Mouse (Mus musculus) hindbrain, postnatal 0 days (tissue): ENCODE results near the gene Rgs17. TPM values are rescaled to one million over a fixed set of nuclear protein-coding genes. Genes with fewer than 3 reads are reported as not detected.

Experiments
- ATAC-seq: fragments of 200-750 bp; cut with Nextera tagmentation; 2 replicates; pipeline ENCODE4 v1.8.0; 2017; ENCODE audit warnings: mild to moderate bottlenecking, moderate TSS enrichment, moderate library complexity
- DNase-seq: peaks from one replicate; pipeline ENCODE4 v3.0.0-alpha.2; 2015; ENCODE audit warnings: low spot score
- H3K27ac ChIP-seq: fragments of 300-500 bp; sonication (generic); 2 replicates; pipeline ENCODE4 v1.5.1; 2014; ENCODE audit warnings: mild to moderate bottlenecking
- H3K27me3 ChIP-seq: fragments of 300-500 bp; sonication (generic); 2 replicates; pipeline ENCODE4 v1.6.1; 2014; ENCODE audit warnings: low read length, mixed read lengths; ENCODE audit not compliant: insufficient read depth
- H3K36me3 ChIP-seq: fragments of 300-500 bp; sonication (generic); 2 replicates; pipeline ENCODE4 v1.6.1; 2014; ENCODE audit warnings: low read length, mixed read lengths; ENCODE audit not compliant: insufficient read depth
- H3K4me1 ChIP-seq: fragments of 300-500 bp; sonication (generic); 2 replicates; pipeline ENCODE4 v1.6.1; 2014; ENCODE audit warnings: antibody characterized with exemption, low read length, mixed read lengths; ENCODE audit not compliant: insufficient read depth
- H3K4me2 ChIP-seq: fragments of 300-500 bp; sonication (generic); 2 replicates; pipeline ENCODE4 v1.6.1; 2014; ENCODE audit warnings: low read depth, mild to moderate bottlenecking, low read length, moderate library complexity, mixed read lengths
- H3K4me3 ChIP-seq: fragments of 300-500 bp; sonication (generic); 2 replicates; pipeline ENCODE4 v1.5.1; 2014; ENCODE audit warnings: low read length
- H3K9ac ChIP-seq: fragments of 300-500 bp; sonication (generic); replicated peaks from 2 replicates; pipeline ENCODE4 v1.6.1; 2014; ENCODE audit warnings: mild to moderate bottlenecking, low read length, moderate library complexity, mixed read lengths
- H3K9me3 ChIP-seq: fragments of 300-500 bp; sonication (generic); 2 replicates; pipeline ENCODE4 v1.6.1; 2016; ENCODE audit warnings: low read length, mixed read lengths
- CTCF ChIP-seq: IDR thresholded peaks from 2 replicates; pipeline ENCODE4 v1.5.1; 2016; ENCODE audit warnings: antibody characterized with exemption, control low read depth, low read depth
- WGBS: fragments of 180-500 bp; shearing (Covaris S2); extraction: QIAGEN DNeasy Blood & Tissue Kit; methylation state at CpG from one replicate; pipeline ENCODE4 v1.1.7; 2014; 5-methylcytosine and 5-hydroxymethylcytosine counted together
- polyA plus RNA-seq: library from polyadenylated mRNA; unstranded; fragments of >200 nt; fragmentation: Nextera tagmentation; extraction: Ambion mirVana; gene quantifications from 2 replicates; pipeline ENCODE4 v1.2.1, GENCODE M21; 2015
- total RNA-seq: library from RNA; depleted of rRNA; stranded (reverse); fragments of >200 nt; gene quantifications from 2 replicates; pipeline ENCODE4 v1.2.3, GENCODE M21; 2014

The Rgs17 gene
- total and polyA plus RNA-seq, 2 experiments from 2014 or later: 34.4 to 53.0 TPM

- no peaks in the 10 kb centered on the region for H3K9me3 ChIP-seq
- DNase-seq (peak; percentile 64), ATAC-seq (no peak)
- H3K9ac ChIP-seq: no peak overlapping the region
- no peaks in the 10 kb centered on the region for H3K27me3 ChIP-seq
- no peak overlapping the region for H3K27ac ChIP-seq
- no peaks in the 10 kb centered on the region for H3K36me3 ChIP-seq
- H3K4me1 ChIP-seq: no peaks in the 10 kb centered on the region
- H3K4me2 ChIP-seq: no peak overlapping the region
- TF ChIP-seq CTCF: no peak
- WGBS: 81% methylated on average over 2 of the region's 2 CpGs
- no peak overlapping the region for H3K4me3 ChIP-seq
Measured at GRCm38 (mm10) chr10:5904399-5904798, 17.8 kb downstream of the Rgs17 start.

DNA sequence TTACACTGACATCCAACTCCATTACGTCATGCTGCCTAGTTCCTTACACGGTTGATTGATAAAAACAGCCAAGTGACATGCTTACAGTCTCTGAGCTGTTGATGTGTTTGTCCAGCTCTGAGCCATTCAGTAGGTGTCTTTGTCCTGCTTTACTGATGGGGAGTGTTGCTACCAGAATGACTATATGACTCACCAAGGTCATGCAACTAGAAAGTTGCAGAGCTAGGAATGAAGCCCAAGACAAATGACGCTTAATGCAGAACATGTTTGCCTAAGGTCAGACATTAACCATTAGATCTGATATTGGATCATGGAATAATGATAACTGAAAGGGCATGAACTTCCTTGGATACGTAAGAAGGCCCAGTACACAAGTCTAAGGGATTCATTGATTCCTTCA lies 20.4 kb downstream of the Rgs17 start:
- 71% methylated on average over 4 of the region's 4 CpGs for WGBS
- Histone ChIP-seq H3K9ac (no peak overlapping the region), H3K4me2 (no peak overlapping the region), H3K27me3 (no peaks in the 10 kb centered on the region), H3K4me1 (no peaks in the 10 kb centered on the region), H3K36me3 (no peaks in the 10 kb centered on the region), H3K9me3 (no peaks in the 10 kb centered on the region), H3K27ac (no peak overlapping the region), H3K4me3 (no peak overlapping the region)
- no peak for DNase-seq
- TF ChIP-seq CTCF: no peak
- ATAC-seq: no peak

DNA sequence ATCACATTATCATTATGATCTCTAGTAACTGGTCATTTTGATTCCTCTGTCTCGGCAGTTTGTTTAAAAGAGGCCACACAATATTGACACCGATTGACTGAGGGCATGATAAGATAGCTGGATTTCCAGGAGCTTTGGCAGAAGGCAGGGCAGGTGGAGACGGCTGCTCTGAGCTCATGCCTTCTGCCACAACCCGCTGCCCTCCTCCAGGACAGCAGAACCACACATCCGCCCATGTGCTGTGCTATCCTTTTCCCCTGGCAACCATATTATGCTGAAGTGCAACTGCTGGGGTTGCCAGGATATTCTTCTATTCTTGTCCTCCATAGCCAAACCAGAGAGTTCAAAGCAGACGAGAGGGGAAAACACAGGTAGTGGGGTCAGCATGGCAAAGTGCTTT lies 21.5 kb downstream of the Rgs17 start:
- peak; percentile 51; the same call in 1 of the 2 replicates for ATAC-seq
- Histone ChIP-seq H3K27me3 (no peaks in the 10 kb centered on the region), H3K9ac (no peak overlapping the region), H3K9me3 (no peaks in the 10 kb centered on the region), H3K4me3 (no peak overlapping the region), H3K4me1 (no peaks in the 10 kb centered on the region), H3K36me3 (no peaks in the 10 kb centered on the region), H3K27ac (no peak overlapping the region; the same call in 1 of the 2 replicates), H3K4me2 (no peak overlapping the region)
- DNase-seq: no peak
- 62% methylated on average over 6 of the region's 6 CpGs for WGBS
- TF ChIP-seq CTCF: no peak

GRCm38 (mm10) chr10:5877106-5877505 lies 45.1 kb downstream of the Rgs17 start:
- Histone ChIP-seq H3K9me3 (no peaks in the 10 kb centered on the region), H3K36me3 (no peaks in the 10 kb centered on the region), H3K4me3 (no peak overlapping the region), H3K27ac (no peak overlapping the region), H3K4me2 (no peak overlapping the region), H3K9ac (no peak overlapping the region), H3K27me3 (no peaks in the 10 kb centered on the region), H3K4me1 (no peaks in the 10 kb centered on the region)
- 45% methylated on average over 3 of the region's 3 CpGs for WGBS
- TF ChIP-seq CTCF: no peak
- peak; percentile 69 for ATAC-seq
- peak; percentile 32 for DNase-seq

DNA sequence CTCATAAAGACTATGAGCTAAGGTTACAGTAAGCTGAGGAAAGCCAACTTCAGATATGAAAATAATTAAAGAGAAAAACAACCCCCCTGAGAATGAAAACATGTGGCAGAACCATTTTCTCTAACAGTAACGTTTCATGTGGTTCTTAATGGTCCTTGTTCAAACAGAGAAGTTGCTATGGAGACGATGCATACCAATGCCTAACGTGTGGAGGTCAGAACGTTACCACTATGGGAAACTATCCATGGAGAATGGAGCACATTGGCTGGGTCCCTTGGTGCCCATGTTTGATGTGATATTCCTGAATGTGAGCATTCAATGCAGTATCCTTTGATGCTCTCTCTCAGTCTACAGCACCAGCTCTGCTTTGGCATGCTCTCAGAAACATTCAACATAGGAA lies 51.1 kb downstream of the Rgs17 start:
- TF ChIP-seq CTCF: no peak
- H3K36me3 ChIP-seq: no peaks in the 10 kb centered on the region
- no peak overlapping the region for H3K4me3 ChIP-seq
- no peaks in the 10 kb centered on the region for H3K27me3 ChIP-seq
- H3K4me2 ChIP-seq: no peak overlapping the region
- no peak overlapping the region for H3K27ac ChIP-seq
- ATAC-seq: no peak
- no peaks in the 10 kb centered on the region for H3K9me3 ChIP-seq
- 0 out of 2 replicates have a peak, but pooled peaks cover 3% of the 10 kb centered on the region for H3K4me1 ChIP-seq
- no peak overlapping the region for H3K9ac ChIP-seq
- 38% methylated on average over 4 of the region's 4 CpGs for WGBS
- DNase-seq: no peak

DNA sequence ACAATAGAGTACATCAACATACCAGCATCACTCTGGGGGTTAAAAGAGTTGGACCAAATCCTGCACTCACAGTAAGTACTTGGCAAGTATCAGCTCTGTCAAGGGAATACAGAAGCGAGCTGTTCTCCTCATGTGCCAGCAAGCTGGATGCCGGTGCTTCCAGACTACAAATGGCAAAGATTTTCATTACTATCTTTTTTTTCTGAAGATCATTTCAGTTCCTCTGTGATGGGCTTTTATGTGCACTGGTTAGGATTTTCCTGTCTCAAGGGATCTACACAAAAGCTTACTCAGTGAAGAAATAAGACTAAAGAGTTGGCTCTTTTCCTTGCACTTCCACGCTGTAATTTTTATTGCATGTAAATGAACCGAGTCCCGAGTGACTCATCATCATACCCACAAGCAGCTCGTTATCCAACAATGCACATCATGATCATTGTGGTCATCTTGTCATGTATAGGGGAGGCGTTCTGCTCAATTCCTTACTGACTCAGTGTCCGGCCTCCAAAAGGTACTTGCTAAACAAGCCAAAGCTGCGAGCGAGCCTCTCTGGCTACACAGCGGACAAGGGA lies 54.1 kb downstream of the Rgs17 start:
- Histone ChIP-seq H3K4me1 (0 out of 2 replicates have a peak, but pooled peaks cover 3% of the 10 kb centered on the region), H3K9ac (no peak overlapping the region), H3K4me3 (no peak overlapping the region), H3K27me3 (no peaks in the 10 kb centered on the region), H3K27ac (peak overlapping the region; percentile 62), H3K4me2 (peak overlapping the region; percentile 37), H3K36me3 (no peaks in the 10 kb centered on the region), H3K9me3 (no peaks in the 10 kb centered on the region)
- TF ChIP-seq CTCF: no peak
- DNase-seq (peak; percentile 78), ATAC-seq (peak; percentile 87)
- 27% methylated on average over 11 of the region's 11 CpGs for WGBS

DNA sequence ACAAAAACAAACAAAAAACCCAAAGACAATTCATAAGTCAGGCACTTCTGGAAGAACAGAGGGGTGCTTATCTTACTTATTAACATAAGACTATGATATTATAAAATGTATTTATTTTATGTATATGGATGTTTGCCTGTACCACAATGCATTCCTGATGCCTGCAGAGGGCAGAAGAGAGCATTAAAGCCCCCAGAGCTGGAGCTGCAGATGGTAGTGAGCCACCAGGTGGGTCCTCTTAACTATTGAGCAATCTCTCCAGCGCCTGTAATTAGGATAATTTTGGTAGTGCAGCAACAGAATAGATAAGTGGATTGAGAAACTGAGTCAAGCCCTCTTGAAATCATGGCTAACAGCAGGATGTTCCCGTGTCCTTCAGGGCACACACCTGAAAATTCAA lies 56.2 kb downstream of the Rgs17 start:
- Histone ChIP-seq H3K9ac (no peak overlapping the region), H3K4me3 (no peak overlapping the region), H3K27ac (no peak overlapping the region), H3K9me3 (no peaks in the 10 kb centered on the region), H3K4me1 (0 out of 2 replicates have a peak, but pooled peaks cover 3% of the 10 kb centered on the region), H3K27me3 (no peaks in the 10 kb centered on the region), H3K4me2 (no peak overlapping the region), H3K36me3 (no peaks in the 10 kb centered on the region)
- peak; percentile 50 for DNase-seq
- 57% methylated on average over 2 of the region's 2 CpGs for WGBS
- ATAC-seq: no peak
- TF ChIP-seq CTCF: peak; percentile 49
